Mouse (Mus musculus): ENCODE data around the gene Olfr1157. TPM values are rescaled to one million over a fixed set of nuclear protein-coding genes. Genes with fewer than 3 reads are reported as not detected.

Gene Olfr1157
- total RNA-seq (2022), result not detected

- no peak for DNase-seq
Observed at GRCm38 (mm10) chr2:87968199-87968598, at the start of gene Olfr1157. TSS of gene Olfr1157 (minus strand) at chr2:87968299.

- DNase-seq, result no peak
Observed at GRCm38 (mm10) chr2:88007515-88008318, 39.6 kb upstream of the Olfr1157 start, which contains the start of gene Olfr1160. TSS of gene Olfr1160 (minus strand) at chr2:88008268.

- no peak for DNase-seq
Observed at GRCm38 (mm10) chr2:87989813-87990212, 21.7 kb upstream of the Olfr1157 start, which contains the start of gene Olfr1158. TSS of gene Olfr1158 (plus strand) at chr2:87990113.

- DNase-seq, result no peak
Observed at GRCm38 (mm10) chr2:87974563-87974962, 6.5 kb upstream of the Olfr1157 start, which contains the start of gene Olfr74. TSS of gene Olfr74 (minus strand) at chr2:87974663.

GRCm38 (mm10) chr2:87953000-87953399 lies 15.1 kb downstream of the Olfr1157 start, which contains the start of gene Olfr1156:
TSS of gene Olfr1156 (minus strand) at chr2:87953100.
- no peak for DNase-seq

GRCm38 (mm10) chr2:87945037-87945436 lies 23.1 kb downstream of the Olfr1157 start, which contains the start of gene Olfr1155:
TSS of gene Olfr1155 (minus strand) at chr2:87945137.
- no peak for DNase-seq

Other genes with a start within 250 kb of the Olfr1157 start
- not detected for gene Olfr1138, start 228.3 kb downstream of the Olfr1157 start, total RNA-seq (2022)
- gene Olfr1140, start 224.5 kb downstream of the Olfr1157 start, total RNA-seq (2022), result not detected
- not detected for gene Olfr1141, start 214.3 kb downstream of the Olfr1157 start, total RNA-seq (2022)
- not detected for gene Olfr152, start 188.8 kb downstream of the Olfr1157 start, total RNA-seq (2022)
- gene Olfr1143, start 167.7 kb downstream of the Olfr1157 start, total RNA-seq (2022), result not detected
- not detected for gene Olfr1145, start 158.5 kb downstream of the Olfr1157 start, total RNA-seq (2022)
- gene Olfr1148, start 137.8 kb downstream of the Olfr1157 start, total RNA-seq (2022), result not detected
- gene Olfr1150-ps1, start 124.3 kb downstream of the Olfr1157 start, total RNA-seq (2022), result not detected
- gene Olfr1151, start 112.4 kb downstream of the Olfr1157 start, total RNA-seq (2022), result not detected
- gene Olfr1152, start 101.8 kb downstream of the Olfr1157 start, total RNA-seq (2022), result not detected
- gene Olfr1153, start 73.3 kb downstream of the Olfr1157 start, total RNA-seq (2022), result not detected
- not detected for gene Olfr1154, start 63.1 kb downstream of the Olfr1157 start, total RNA-seq (2022)
- gene Olfr1155, start 23.2 kb downstream of the Olfr1157 start, total RNA-seq (2022), result not detected
- not detected for gene Olfr1156, start 15.2 kb downstream of the Olfr1157 start, total RNA-seq (2022)
- not detected for gene Olfr74, start 6.4 kb upstream of the Olfr1157 start, total RNA-seq (2022)
- gene Olfr1158, start 21.8 kb upstream of the Olfr1157 start, total RNA-seq (2022), result not detected
- not detected for gene Olfr1160, start 40.0 kb upstream of the Olfr1157 start, total RNA-seq (2022)
- not detected for gene Olfr1161, start 54.5 kb upstream of the Olfr1157 start, total RNA-seq (2022)
- gene Olfr73, start 69.4 kb upstream of the Olfr1157 start, total RNA-seq (2022), result not detected
- not detected for gene Olfr1162, start 82.8 kb upstream of the Olfr1157 start, total RNA-seq (2022)
- gene Olfr1163, start 103.5 kb upstream of the Olfr1157 start, total RNA-seq (2022), result not detected
- not detected for gene Olfr1164, start 125.7 kb upstream of the Olfr1157 start, total RNA-seq (2022)
- not detected for gene Olfr1166, start 160.0 kb upstream of the Olfr1157 start, total RNA-seq (2022)
- gene Olfr1167, start 186.9 kb upstream of the Olfr1157 start, total RNA-seq (2022), result not detected
- gene Olfr1168, start 213.6 kb upstream of the Olfr1157 start, total RNA-seq (2022), result not detected